Mouse (Mus musculus) stomach, embryonic 14.5 days (tissue): ENCODE data around the gene Lhx1. TPM values are rescaled to one million over a fixed set of nuclear protein-coding genes. Genes with fewer than 3 reads are reported as not detected.

Source experiments
- ATAC-seq: fragments of 200-750 bp; cut with Nextera tagmentation; 2 replicates; pipeline ENCODE4 v1.8.0; 2017; ENCODE audit warnings: low read depth, moderate TSS enrichment; ENCODE audit not compliant: insufficient number of reproducible peaks, insufficient read depth, low FRiP score
- H3K27ac ChIP-seq: fragments of 300-500 bp; sonication (generic); 2 replicates; pipeline ENCODE4 v1.5.1; 2014; ENCODE audit warnings: mild to moderate bottlenecking, low read length, moderate library complexity, mixed read lengths
- H3K27me3 ChIP-seq: fragments of 300-500 bp; sonication (generic); 2 replicates; pipeline ENCODE4 v1.6.1; 2014; ENCODE audit warnings: low read length, control low read depth, mixed read lengths; ENCODE audit not compliant: control insufficient read depth, insufficient read depth
- H3K36me3 ChIP-seq: fragments of 300-500 bp; sonication (generic); 2 replicates; pipeline ENCODE4 v1.6.1; 2014; ENCODE audit warnings: mild to moderate bottlenecking, control low read depth, low read length, moderate library complexity, mixed read lengths; ENCODE audit not compliant: control insufficient read depth, insufficient read depth
- H3K4me1 ChIP-seq: fragments of 300-500 bp; sonication (generic); 2 replicates; pipeline ENCODE4 v1.6.1; 2014; ENCODE audit warnings: low read length, control low read depth, mixed read lengths; ENCODE audit not compliant: control insufficient read depth, insufficient read depth
- H3K4me2 ChIP-seq: fragments of 300-500 bp; sonication (generic); replicated peaks from 2 replicates; pipeline ENCODE4 v1.6.1; 2014; ENCODE audit warnings: low read depth, low read length, control low read depth
- H3K4me3 ChIP-seq: fragments of 300-500 bp; sonication (generic); 2 replicates; pipeline ENCODE4 v1.5.1; 2014; ENCODE audit warnings: low read depth, low read length, control low read depth
- H3K9ac ChIP-seq: fragments of 300-500 bp; sonication (generic); replicated peaks from 2 replicates; pipeline ENCODE4 v1.6.1; 2014; ENCODE audit warnings: low read depth, mild to moderate bottlenecking, control low read depth, low read length, moderate library complexity, mixed read lengths
- H3K9me3 ChIP-seq: fragments of 300-500 bp; sonication (generic); 2 replicates; pipeline ENCODE4 v1.6.1; 2016; ENCODE audit warnings: low read depth, low read length, control low read depth; ENCODE audit not compliant: control insufficient read depth
- WGBS: fragments of 180-500 bp; shearing (Covaris S2); extraction: QIAGEN DNeasy Blood & Tissue Kit; methylation state at CpG from one replicate; pipeline ENCODE4 v1.1.7; 2014; 5-methylcytosine and 5-hydroxymethylcytosine counted together
- polyA plus RNA-seq: library from polyadenylated mRNA; unstranded; fragments of >200 nt; fragmentation: Nextera tagmentation; extraction: Ambion mirVana; gene quantifications from 2 replicates; pipeline ENCODE4 v1.2.1, GENCODE M21; 2014

Gene Lhx1
- polyA plus RNA-seq, 1 experiment from 2014 or later = 0.06 TPM

- H3K9me3 ChIP-seq = no peaks in the 10 kb centered on the region
- WGBS = 85% methylated on average over 3 of the region's 3 CpGs
- no peak overlapping the region for H3K4me2 ChIP-seq
- no peak overlapping the region for H3K9ac ChIP-seq
- no peaks in the 10 kb centered on the region for H3K36me3 ChIP-seq
- no peak overlapping the region for H3K27ac ChIP-seq
- no peak overlapping the region for H3K4me3 ChIP-seq
- ATAC-seq = no peak
- no peaks in the 10 kb centered on the region for H3K4me1 ChIP-seq
- H3K27me3 ChIP-seq = no peaks in the 10 kb centered on the region
Measured at GRCm38 (mm10) chr11:84565224-84565623, 39.9 kb upstream of the Lhx1 start.

DNA sequence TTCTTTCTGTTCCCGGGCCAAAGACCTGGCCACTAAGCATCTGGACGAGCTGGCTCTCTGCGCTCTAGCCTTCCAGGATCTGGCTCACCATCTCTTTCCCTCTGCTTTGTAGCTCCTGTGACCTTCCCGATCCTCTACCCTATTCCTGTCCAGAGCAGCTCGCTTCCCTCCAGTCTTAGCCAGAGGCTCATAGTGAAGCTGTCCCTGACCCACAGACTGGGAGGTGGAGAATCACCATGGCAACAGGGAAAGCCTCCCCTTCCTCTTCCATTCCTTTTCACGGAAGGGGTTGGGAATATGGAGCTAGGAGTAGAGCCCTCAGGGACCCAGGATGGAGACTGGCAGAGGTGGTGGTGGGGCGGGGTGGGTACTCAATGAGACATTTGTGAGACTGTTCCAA lies 38.0 kb upstream of the Lhx1 start:
- H3K9me3 ChIP-seq = no peaks in the 10 kb centered on the region
- H3K9ac ChIP-seq = no peak overlapping the region
- whole genome bisulfite sequencing = 47% methylated on average over 7 of the region's 7 CpGs
- no peaks in the 10 kb centered on the region for H3K27me3 ChIP-seq
- H3K27ac ChIP-seq = no peak overlapping the region
- H3K4me1 ChIP-seq = no peaks in the 10 kb centered on the region
- no peak overlapping the region for H3K4me3 ChIP-seq
- no peak overlapping the region for H3K4me2 ChIP-seq
- no peaks in the 10 kb centered on the region for H3K36me3 ChIP-seq
- no peak for ATAC-seq

DNA sequence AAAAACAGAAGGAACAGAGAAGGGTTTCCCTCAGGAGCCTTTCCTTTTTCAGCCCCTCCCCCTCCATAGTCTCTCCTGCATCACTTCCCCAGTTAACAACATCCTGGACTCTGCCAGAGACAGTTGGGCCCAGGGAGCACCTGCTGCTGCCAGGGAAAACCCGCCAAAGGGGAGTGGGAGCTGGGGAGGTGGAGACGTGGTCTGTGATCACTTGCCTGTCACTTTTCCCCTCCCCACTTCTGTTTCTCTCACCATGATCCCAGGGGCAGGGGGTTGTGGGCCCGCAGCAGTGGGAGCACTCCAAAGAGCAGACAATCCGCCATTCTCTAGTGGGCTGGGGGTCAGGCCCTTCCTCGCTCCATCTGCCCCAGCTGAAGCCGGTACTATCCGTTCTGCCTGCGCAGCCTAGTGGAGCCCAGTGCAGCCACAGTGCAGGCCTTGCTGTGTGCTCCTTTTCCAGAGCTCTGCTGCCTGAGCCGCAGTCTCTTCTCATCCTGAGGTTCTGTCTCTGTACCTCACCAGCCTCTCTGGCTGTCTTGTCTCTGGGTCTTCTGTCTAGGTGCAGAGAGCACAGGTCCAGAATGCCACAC lies 37.5 kb upstream of the Lhx1 start:
- ATAC-seq = no peak

GRCm38 (mm10) chr11:84561546-84561945 lies 36.2 kb upstream of the Lhx1 start:
- Histone ChIP-seq H3K27me3 (no peaks in the 10 kb centered on the region), H3K9me3 (no peaks in the 10 kb centered on the region), H3K9ac (no peak overlapping the region), H3K4me3 (no peak overlapping the region), H3K4me1 (no peaks in the 10 kb centered on the region), H3K4me2 (no peak overlapping the region), H3K27ac (no peak overlapping the region), H3K36me3 (no peaks in the 10 kb centered on the region)
- no peak for ATAC-seq
- WGBS = 62% methylated on average over 5 of the region's 5 CpGs

More for the DNA sequence above, 37.5 kb upstream of the Lhx1 start:
- Histone ChIP-seq H3K4me3 (no peak overlapping the region), H3K9me3 (no peaks in the 10 kb centered on the region), H3K4me1 (no peaks in the 10 kb centered on the region), H3K4me2 (no peak overlapping the region), H3K27ac (no peak overlapping the region), H3K9ac (no peak overlapping the region), H3K27me3 (no peaks in the 10 kb centered on the region), H3K36me3 (no peaks in the 10 kb centered on the region)
- 28% methylated on average over 9 of the region's 9 CpGs for WGBS

GRCm38 (mm10) chr11:84553821-84554450 lies 28.6 kb upstream of the Lhx1 start:
- 79% methylated on average over 14 of the region's 14 CpGs for WGBS
- no peaks in the 10 kb centered on the region for H3K27me3 ChIP-seq
- H3K4me3 ChIP-seq = no peak overlapping the region
- no peak overlapping the region for H3K9ac ChIP-seq
- H3K36me3 ChIP-seq = no peaks in the 10 kb centered on the region
- no peaks in the 10 kb centered on the region for H3K4me1 ChIP-seq
- H3K9me3 ChIP-seq = no peaks in the 10 kb centered on the region
- H3K27ac ChIP-seq = no peak overlapping the region
- ATAC-seq = no peak
- H3K4me2 ChIP-seq = no peak overlapping the region

GRCm38 (mm10) chr11:84551296-84551695 lies 26.0 kb upstream of the Lhx1 start:
- no peaks in the 10 kb centered on the region for H3K9me3 ChIP-seq
- H3K4me1 ChIP-seq = no peaks in the 10 kb centered on the region
- no peak for ATAC-seq
- 66% methylated on average over 4 of the region's 4 CpGs for WGBS
- no peak overlapping the region for H3K9ac ChIP-seq
- H3K27me3 ChIP-seq = no peaks in the 10 kb centered on the region
- no peak overlapping the region for H3K4me2 ChIP-seq
- no peaks in the 10 kb centered on the region for H3K36me3 ChIP-seq
- no peak overlapping the region for H3K27ac ChIP-seq
- H3K4me3 ChIP-seq = no peak overlapping the region

DNA sequence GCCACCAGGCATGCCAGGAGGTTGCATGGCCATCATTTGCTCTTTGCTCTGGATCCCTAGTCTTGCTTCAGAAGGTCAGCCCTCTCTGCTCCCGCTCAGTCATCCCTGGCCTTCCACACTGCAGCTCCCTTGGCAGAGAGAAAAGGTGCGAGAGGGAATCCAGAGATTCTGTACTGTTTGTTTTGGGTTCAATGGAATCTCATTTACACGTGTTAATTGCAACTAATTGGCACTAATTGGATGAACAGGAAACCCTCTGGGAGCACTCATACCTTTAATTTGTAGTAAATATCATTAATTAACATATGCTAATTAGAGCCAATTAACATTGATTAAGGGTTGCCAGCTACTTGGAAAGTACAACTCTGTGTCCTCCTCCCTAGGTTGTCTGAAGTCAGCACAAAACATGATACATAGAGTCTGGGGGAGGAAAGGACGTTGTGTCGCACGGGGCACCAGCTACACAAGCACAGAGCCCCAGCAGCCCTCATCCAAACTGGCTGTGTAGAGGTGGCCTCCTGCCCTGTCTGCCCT lies 24.0 kb upstream of the Lhx1 start:
- no peak overlapping the region for H3K4me2 ChIP-seq
- no peak overlapping the region for H3K27ac ChIP-seq
- H3K27me3 ChIP-seq = no peaks in the 10 kb centered on the region
- H3K4me1 ChIP-seq = no peaks in the 10 kb centered on the region
- no peaks in the 10 kb centered on the region for H3K9me3 ChIP-seq
- no peak for ATAC-seq
- no peak overlapping the region for H3K9ac ChIP-seq
- no peaks in the 10 kb centered on the region for H3K36me3 ChIP-seq
- WGBS = 51% methylated on average over 6 of the region's 6 CpGs
- H3K4me3 ChIP-seq = no peak overlapping the region

- Histone ChIP-seq H3K27ac (no peak overlapping the region), H3K4me1 (no peaks in the 10 kb centered on the region), H3K4me3 (no peak overlapping the region), H3K9ac (no peak overlapping the region), H3K27me3 (no peaks in the 10 kb centered on the region), H3K9me3 (no peaks in the 10 kb centered on the region), H3K36me3 (no peaks in the 10 kb centered on the region), H3K4me2 (no peak overlapping the region)
- 54% methylated on average over 2 of the region's 2 CpGs for WGBS
- ATAC-seq = no peak
Measured at GRCm38 (mm10) chr11:84548293-84548692, 23.0 kb upstream of the Lhx1 start.

- H3K9ac ChIP-seq = no peak overlapping the region
- H3K36me3 ChIP-seq = no peaks in the 10 kb centered on the region
- no peaks in the 10 kb centered on the region for H3K9me3 ChIP-seq
- H3K27ac ChIP-seq = no peak overlapping the region
- no peak overlapping the region for H3K4me3 ChIP-seq
- H3K4me2 ChIP-seq = no peak overlapping the region
- WGBS = 12% methylated on average over 4 of the region's 4 CpGs
- H3K4me1 ChIP-seq = no peaks in the 10 kb centered on the region
- no peak for ATAC-seq
- H3K27me3 ChIP-seq = no peaks in the 10 kb centered on the region
Measured at GRCm38 (mm10) chr11:84539981-84540380, 14.6 kb upstream of the Lhx1 start.
